7 mouse cellular contexts compared by ENCODE assay signal in genomic region chr13:108043431-108044221, GRCm38 (mm10). TPM values are rescaled to one million over a fixed set of nuclear protein-coding genes. Genes with fewer than 3 reads are reported as not detected.
DNase-seq lines count a peak whose midpoint lies in the region; ATAC-seq lines count a peak whose summit lies in the region.

No protein-coding gene starts in this region.

- WGBS in heart, embryonic 13.5 days = 5% methylated on average over 23 of the region's 23 CpGs
- WGBS in kidney, embryonic 15.5 days = 3% methylated on average over 23 of the region's 23 CpGs
- WGBS in lung, embryonic 16.5 days = under 1% methylated on average over 23 of the region's 23 CpGs
- 3% methylated on average over 23 of the region's 23 CpGs for WGBS in stomach, embryonic 15.5 days

- peaks cover 21% of the 10 kb centered on the region for H3K36me3 ChIP-seq in heart, embryonic 13.5 days
- peaks cover 11% of the 10 kb centered on the region for H3K36me3 ChIP-seq in kidney, embryonic 15.5 days
- H3K36me3 ChIP-seq in lung, embryonic 16.5 days (ENCODE audit: control insufficient read depth, insufficient read depth, low read length) = peaks cover 8% of the 10 kb centered on the region
- 0 out of 2 replicates have a peak, but pooled peaks cover 4% of the 10 kb centered on the region for H3K36me3 ChIP-seq in stomach, embryonic 15.5 days

- H3K4me3 ChIP-seq in heart, embryonic 13.5 days = peak overlapping the region; percentile 85
- peak overlapping the region; percentile 83 for H3K4me3 ChIP-seq in kidney, embryonic 15.5 days (replicated peaks)
- peak overlapping the region; percentile 99 for H3K4me3 ChIP-seq in lung, embryonic 16.5 days (ENCODE audit: low read length)
- peak overlapping the region; percentile 80 for H3K4me3 ChIP-seq in stomach, embryonic 15.5 days (replicated peaks)

- no peaks in the 10 kb centered on the region for H3K27me3 ChIP-seq in heart, embryonic 13.5 days (replicated peaks)
- no peaks in the 10 kb centered on the region for H3K27me3 ChIP-seq in kidney, embryonic 15.5 days
- H3K27me3 ChIP-seq in lung, embryonic 16.5 days (ENCODE audit: control insufficient read depth, insufficient read depth, low read depth, low read length) = no peaks in the 10 kb centered on the region
- H3K27me3 ChIP-seq in stomach, embryonic 15.5 days (replicated peaks) = no peaks in the 10 kb centered on the region

- H3K27ac ChIP-seq in heart, embryonic 13.5 days (replicated peaks) = peak overlapping the region; percentile 96
- peak overlapping the region; percentile 99 for H3K27ac ChIP-seq in kidney, embryonic 15.5 days
- peak overlapping the region; percentile 98 for H3K27ac ChIP-seq in lung, embryonic 16.5 days (ENCODE audit: low read length)
- H3K27ac ChIP-seq in stomach, embryonic 15.5 days = peak overlapping the region; percentile 99

- peak overlapping the region; percentile 97 for H3K9ac ChIP-seq in heart, embryonic 13.5 days
- H3K9ac ChIP-seq in kidney, embryonic 15.5 days = peak overlapping the region; percentile 95
- peak overlapping the region; percentile 100 for H3K9ac ChIP-seq in lung, embryonic 16.5 days (ENCODE audit: low read length)
- H3K9ac ChIP-seq in stomach, embryonic 15.5 days = peak overlapping the region; percentile 93

- no peak; the same call in 1 of the 2 replicates for ATAC-seq in heart, embryonic 13.5 days (ENCODE audit: extremely low read depth, insufficient number of reproducible peaks, low FRiP score, low TSS enrichment)
- peak; percentile 75 for ATAC-seq in kidney, embryonic 15.5 days (replicated peaks; ENCODE audit: low FRiP score)
- ATAC-seq in lung, embryonic 16.5 days (ENCODE audit: low read depth) = peak; percentile 56
- peak; percentile 45 for ATAC-seq in stomach, embryonic 15.5 days (ENCODE audit: insufficient read depth, low FRiP score, low read depth)

- DNase-seq in 3T3-L1 (ENCODE audit: low read depth, low spot score) (peak; percentile 72), ES-CJ7 (ENCODE audit: low read depth, low spot score) (peak; percentile 10)
- peak; percentile 17 for DNase-seq in cerebellum, adult 9-11 months

- H3K4me2 ChIP-seq in heart, embryonic 13.5 days = peak overlapping the region; percentile 74
- peak overlapping the region; percentile 68 for H3K4me2 ChIP-seq in kidney, embryonic 15.5 days
- peak overlapping the region; percentile 76 for H3K4me2 ChIP-seq in lung, embryonic 16.5 days (ENCODE audit: low read depth, low read length)
- H3K4me2 ChIP-seq in stomach, embryonic 15.5 days = peak overlapping the region; percentile 82

- no peaks in the 10 kb centered on the region for H3K9me3 ChIP-seq in heart, embryonic 13.5 days
- H3K9me3 ChIP-seq in kidney, embryonic 15.5 days (replicated peaks) = no peaks in the 10 kb centered on the region
- no peaks in the 10 kb centered on the region for H3K9me3 ChIP-seq in lung, embryonic 16.5 days (ENCODE audit: control insufficient read depth, low read length)
- H3K9me3 ChIP-seq in stomach, embryonic 15.5 days = no peaks in the 10 kb centered on the region

- peaks cover 42% of the 10 kb centered on the region for H3K4me1 ChIP-seq in heart, embryonic 13.5 days
- H3K4me1 ChIP-seq in kidney, embryonic 15.5 days = peaks cover 45% of the 10 kb centered on the region
- H3K4me1 ChIP-seq in lung, embryonic 16.5 days (replicated peaks; ENCODE audit: control insufficient read depth, insufficient read depth, low read length) = peaks cover 25% of the 10 kb centered on the region
- peaks cover 17% of the 10 kb centered on the region for H3K4me1 ChIP-seq in stomach, embryonic 15.5 days

RNA-seq across cellular contexts. Expression of gene Smim15, which starts 0.6 kb away (rescaled TPM):
- 28.9 and 29.4 TPM in 2 replicates for polyA plus RNA-seq in heart, embryonic 13.5 days (2015; fragmentation: Nextera tagmentation; extraction: Ambion mirVana)
- polyA plus RNA-seq in kidney, embryonic 15.5 days (2015; fragmentation: Nextera tagmentation; extraction: Ambion mirVana) = 76.2 and 79.8 TPM in 2 replicates
- polyA plus RNA-seq in lung, embryonic 16.5 days (2015; fragmentation: Nextera tagmentation; extraction: Ambion mirVana) = 70.1 and 72.2 TPM in 2 replicates
- 57.6 and 59.7 TPM in 2 replicates for polyA plus RNA-seq in stomach, embryonic 15.5 days (2015; fragmentation: Nextera tagmentation; extraction: Ambion mirVana)

Comparison
In these comparisons a context has a peak if more than half of its experiments do, and no peak if none do; other contexts are left out.
1. DNase-seq: peak in every context shown above with its lines; median percentile 72 in 3T3-L1; 17 in cerebellum, adult 9-11 months; 10 in ES-CJ7.